ENCODE assay signal across 19 mouse cellular contexts in genomic region chr8:103741395-103741794, GRCm38 (mm10).
DNase-seq lines count a peak whose midpoint lies in the region; ATAC-seq and TF ChIP-seq lines count a peak whose summit lies in the region.
"Had no signal": no experiment of that assay in that cellular context is flagged by ENCODE, and none has a peak within 500 bp of the region (broad histone marks: within the 10 kb centered on the region; RNA-seq: fewer than 3 reads in every experiment).

No protein-coding gene starts in this region.

- no peaks in the 10 kb centered on the region for H3K4me1 ChIP-seq in forebrain, embryonic 14.5 days (ENCODE audit: control insufficient read depth, insufficient read depth, low read length)
- H3K4me1 ChIP-seq in forebrain, embryonic 10.5 days: no peaks in the 10 kb centered on the region
- no peaks in the 10 kb centered on the region for H3K4me1 ChIP-seq in hindbrain, postnatal 0 days (ENCODE audit: insufficient read depth, low read length)
- H3K4me1 ChIP-seq in hindbrain, embryonic 13.5 days (replicated peaks): no peaks in the 10 kb centered on the region; the same call in 1 of the 2 replicates

- no peak overlapping the region for H3K9ac ChIP-seq in forebrain, embryonic 14.5 days (ENCODE audit: low read length)
- H3K9ac ChIP-seq in hindbrain, postnatal 0 days (replicated peaks; ENCODE audit: low read length): no peak overlapping the region
- no peak overlapping the region for H3K9ac ChIP-seq in hindbrain, embryonic 13.5 days

- intact Hi-C loops in gastrocnemius, adult 2 months (cut with DNase I): no loop called here

- peak; percentile 13 for DNase-seq in forebrain, embryonic 14.5 days (ENCODE audit: low spot score)
- no peak for DNase-seq in forebrain, embryonic 10.5 days (ENCODE audit: extremely low spot score, low spot score)
- peak; percentile 22 for DNase-seq in hindbrain, postnatal 0 days (ENCODE audit: low spot score)
- peak; percentile 7 for DNase-seq in right cerebral cortex, postnatal 36 days (ENCODE audit: low spot score in 2 of 2)
- DNase-seq in right cerebral cortex, postnatal 10 days (ENCODE audit: low spot score in 2 of 2): no peak
- peak; percentile 48 for DNase-seq in telencephalon, adult 2 months (ENCODE audit: low read depth, low spot score)
- no peak for DNase-seq in gastrocnemius, adult 2 months
- DNase-seq: adrenal gland, postnatal 14 days; B cell, adult 2 months; cerebellum, adult 8-10 months; kidney, adult 2 months; kidney, postnatal 36 days; lung, adult 2 months; spleen, adult 18-20 months had no signal

- 66% methylated on average over 8 of the region's 8 CpGs for WGBS in forebrain, embryonic 14.5 days
- WGBS in forebrain, embryonic 10.5 days: 86% methylated on average over 8 of the region's 8 CpGs
- 64% methylated on average over 8 of the region's 8 CpGs for WGBS in hindbrain, postnatal 0 days
- WGBS in hindbrain, embryonic 13.5 days: 67% methylated on average over 8 of the region's 8 CpGs

- no peaks in the 10 kb centered on the region for H3K27me3 ChIP-seq in forebrain, embryonic 14.5 days (replicated peaks; ENCODE audit: control insufficient read depth, insufficient read depth, low read length)
- H3K27me3 ChIP-seq in forebrain, embryonic 10.5 days (ENCODE audit: poor library complexity, severe bottlenecking): no peaks in the 10 kb centered on the region
- H3K27me3 ChIP-seq in hindbrain, postnatal 0 days (ENCODE audit: insufficient read depth, low read length): no peaks in the 10 kb centered on the region
- H3K27me3 ChIP-seq in hindbrain, embryonic 13.5 days: no peaks in the 10 kb centered on the region

- TF ChIP-seq CTCF in hindbrain, postnatal 0 days (IDR thresholded peaks at IDR 0.05; ENCODE audit: low read depth): no peak
- no peak for TF ChIP-seq CTCF in gastrocnemius, adult 2 months (IDR thresholded peaks at IDR 0.05)

- no peak overlapping the region for H3K4me3 ChIP-seq in forebrain, embryonic 14.5 days (ENCODE audit: low read depth, low read length)
- no peak overlapping the region for H3K4me3 ChIP-seq in forebrain, embryonic 10.5 days
- no peak overlapping the region for H3K4me3 ChIP-seq in hindbrain, postnatal 0 days (ENCODE audit: low read length)
- H3K4me3 ChIP-seq in hindbrain, embryonic 13.5 days: no peak overlapping the region
- no peak overlapping the region for H3K4me3 ChIP-seq in gastrocnemius, adult 2 months

- no peaks in the 10 kb centered on the region for H3K9me3 ChIP-seq in forebrain, embryonic 14.5 days (replicated peaks; ENCODE audit: control insufficient read depth, low read length)
- H3K9me3 ChIP-seq in forebrain, embryonic 10.5 days: no peaks in the 10 kb centered on the region
- no peaks in the 10 kb centered on the region for H3K9me3 ChIP-seq in hindbrain, postnatal 0 days (ENCODE audit: low read length)
- no peaks in the 10 kb centered on the region for H3K9me3 ChIP-seq in hindbrain, embryonic 13.5 days

- ATAC-seq in forebrain, embryonic 14.5 days: no peak; the same call in 1 of the 2 replicates
- no peak for ATAC-seq in hindbrain, postnatal 0 days
- no peak for ATAC-seq in hindbrain, embryonic 13.5 days (ENCODE audit: low FRiP score)
- ATAC-seq: activated CD4-positive, CD25-positive, alpha-beta regulatory T cell, adult 4 months; Patski had no signal

- H3K27ac ChIP-seq in forebrain, embryonic 14.5 days (ENCODE audit: low read depth, low read length): no peak overlapping the region
- H3K27ac ChIP-seq in forebrain, embryonic 10.5 days: no peak overlapping the region
- H3K27ac ChIP-seq in hindbrain, postnatal 0 days: no peak overlapping the region
- no peak overlapping the region for H3K27ac ChIP-seq in hindbrain, embryonic 13.5 days
- no peak overlapping the region for H3K27ac ChIP-seq in gastrocnemius, adult 2 months
- H3K27ac ChIP-seq: macrophage had no signal

- no peaks in the 10 kb centered on the region for H3K36me3 ChIP-seq in forebrain, embryonic 14.5 days (ENCODE audit: control insufficient read depth, insufficient read depth, low read length)
- no peaks in the 10 kb centered on the region for H3K36me3 ChIP-seq in forebrain, embryonic 10.5 days (replicated peaks)
- no peaks in the 10 kb centered on the region for H3K36me3 ChIP-seq in hindbrain, postnatal 0 days (ENCODE audit: insufficient read depth, low read length)
- no peaks in the 10 kb centered on the region for H3K36me3 ChIP-seq in hindbrain, embryonic 13.5 days

- H3K4me2 ChIP-seq in forebrain, embryonic 14.5 days (ENCODE audit: low read length): no peak overlapping the region
- no peak overlapping the region for H3K4me2 ChIP-seq in hindbrain, postnatal 0 days (ENCODE audit: low read depth, low read length)
- no peak overlapping the region for H3K4me2 ChIP-seq in hindbrain, embryonic 13.5 days
- H3K4me2 ChIP-seq: midbrain, embryonic 11.5 days had no signal

Comparison
In these comparisons a context has a peak if more than half of its experiments do, and no peak if none do; other contexts are left out.
1. DNase-seq: peak in forebrain, embryonic 14.5 days (single experiment), hindbrain, postnatal 0 days (single experiment), right cerebral cortex, postnatal 36 days (2 of 2) and telencephalon, adult 2 months (single experiment); none in forebrain, embryonic 10.5 days (single experiment), right cerebral cortex, postnatal 10 days (0 of 2) and gastrocnemius, adult 2 months (single experiment).